Mouse (Mus musculus): ENCODE data around the gene Asb14. TPM values are rescaled to one million over a fixed set of nuclear protein-coding genes. Genes with fewer than 3 reads are reported as not detected.
"Not testable (repeated sequence)": the region's sequence is repeated elsewhere in the genome, so short reads cannot be mapped to it uniquely, and the experiment has no call there.

Gene Asb14
- polyA plus RNA-seq, 1 experiment from 2014 or later: 0.11 TPM

DNA sequence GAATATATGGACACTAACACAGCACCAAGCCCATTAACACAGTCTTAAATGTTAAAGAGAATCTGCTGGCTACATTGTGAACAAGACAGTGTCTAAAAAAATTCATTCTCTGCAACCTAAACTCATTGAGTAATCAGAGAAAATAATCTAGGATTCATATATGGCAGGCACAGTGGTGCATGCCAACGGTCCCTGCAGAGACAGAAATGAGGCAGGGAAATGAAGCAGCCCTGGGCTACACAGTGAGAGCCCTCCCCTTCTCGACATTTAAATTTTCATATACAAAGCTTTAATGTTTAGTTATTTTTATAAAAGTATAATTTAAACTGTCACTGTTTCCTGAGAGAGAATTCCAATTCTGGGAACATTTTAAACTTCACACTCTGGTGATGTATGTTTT, 5.1 kb downstream of the Asb14 start:
- Histone ChIP-seq H3K27me3 (no peaks in the 10 kb centered on the region), H3K4me1 (no peaks in the 10 kb centered on the region), H3K27ac (replicated peaks) (no peak overlapping the region), H3K9ac (no peak overlapping the region), H3K4me3 (replicated peaks) (no peak overlapping the region), H3K36me3 (no peaks in the 10 kb centered on the region), H3K4me2 (replicated peaks) (no peak overlapping the region), H3K9me3 (replicated peaks) (no peaks in the 10 kb centered on the region)
- ATAC-seq (ENCODE audit: insufficient number of reproducible peaks, low FRiP score, low TSS enrichment, low read depth): no peak
- 65% methylated on average over 2 of the region's 2 CpGs for WGBS

DNA sequence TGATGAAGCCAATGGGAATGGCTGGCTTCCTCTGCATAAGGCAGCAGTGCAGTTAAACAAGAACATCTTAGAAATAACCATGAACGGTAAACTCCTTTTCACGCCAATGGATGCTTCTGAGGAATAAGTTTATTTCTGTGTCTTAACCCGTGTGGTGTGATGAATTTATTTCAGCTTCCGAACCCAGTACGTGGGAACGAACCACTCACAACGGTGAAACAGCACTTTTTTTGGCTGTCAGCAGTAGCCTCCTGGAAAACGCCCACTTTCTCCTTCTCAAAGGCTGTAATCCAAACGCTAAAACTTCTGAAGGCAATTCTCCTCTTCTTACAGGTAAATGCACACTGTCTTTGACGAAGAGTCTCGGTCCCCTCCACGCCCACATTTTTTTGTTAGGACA, 6.5 kb downstream of the Asb14 start:
- Histone ChIP-seq H3K4me2 (replicated peaks) (no peak overlapping the region), H3K27me3 (no peaks in the 10 kb centered on the region), H3K9me3 (replicated peaks) (no peaks in the 10 kb centered on the region), H3K9ac (no peak overlapping the region), H3K4me3 (replicated peaks) (no peak overlapping the region), H3K27ac (replicated peaks) (no peak overlapping the region), H3K4me1 (no peaks in the 10 kb centered on the region), H3K36me3 (no peaks in the 10 kb centered on the region)
- ATAC-seq (ENCODE audit: insufficient number of reproducible peaks, low FRiP score, low TSS enrichment, low read depth): no peak
- 81% methylated on average over 12 of the region's 12 CpGs for WGBS

DNA sequence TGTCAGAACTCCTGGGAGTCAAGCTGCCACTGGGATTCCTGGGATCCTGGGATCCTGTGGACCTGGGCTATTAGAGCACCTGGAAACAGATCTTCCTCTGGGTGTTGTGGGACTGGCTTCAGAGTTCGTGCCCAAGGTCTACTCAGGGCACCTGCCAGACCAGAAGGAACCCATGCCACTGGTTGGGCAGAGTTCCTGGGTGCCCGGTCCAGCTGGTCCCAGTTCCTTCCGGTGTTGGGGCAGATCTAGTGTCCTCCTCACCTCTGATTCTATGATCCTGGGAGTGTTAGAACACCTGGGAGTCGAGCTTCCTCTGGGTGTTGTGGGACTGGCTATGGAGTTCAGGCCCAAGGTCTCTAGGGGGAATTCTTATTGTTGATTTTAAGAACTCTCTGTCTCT, 13.0 kb downstream of the Asb14 start:
- no peak for ATAC-seq (ENCODE audit: insufficient number of reproducible peaks, low FRiP score, low TSS enrichment, low read depth)
- 78% methylated on average over 4 of the region's 4 CpGs for WGBS
- Histone ChIP-seq H3K9me3 (replicated peaks) (no peaks in the 10 kb centered on the region), H3K9ac (no peak overlapping the region), H3K4me1 (no peaks in the 10 kb centered on the region; the same call in 1 of the 2 replicates), H3K4me3 (replicated peaks) (no peak overlapping the region), H3K27me3 (no peaks in the 10 kb centered on the region), H3K36me3 (no peaks in the 10 kb centered on the region), H3K27ac (replicated peaks) (no peak overlapping the region), H3K4me2 (replicated peaks) (no peak overlapping the region)

DNA sequence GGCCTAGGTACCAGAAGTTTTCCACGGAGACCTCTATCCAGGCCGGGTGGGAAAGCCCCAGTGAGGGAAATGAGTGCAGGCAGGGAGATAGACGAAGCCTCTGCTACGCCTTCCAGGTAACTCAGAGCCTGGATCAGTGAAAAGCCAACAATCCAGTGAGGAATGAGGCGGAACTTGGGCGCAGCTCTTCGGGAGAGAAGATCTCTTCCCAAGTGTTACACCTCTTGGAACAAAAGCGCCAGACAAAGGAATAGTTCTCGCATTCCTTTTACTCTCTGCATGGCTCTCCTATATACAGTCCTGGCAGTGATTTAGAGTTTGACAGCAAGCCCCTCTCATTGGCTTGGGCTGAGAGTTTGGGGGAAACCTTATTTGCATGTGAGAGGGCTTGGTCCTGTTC, 16.1 kb downstream of the Asb14 start:
- H3K9me3 ChIP-seq (replicated peaks): not testable (repeated sequence)
- 49% methylated on average over 9 of the region's 9 CpGs for WGBS

DNA sequence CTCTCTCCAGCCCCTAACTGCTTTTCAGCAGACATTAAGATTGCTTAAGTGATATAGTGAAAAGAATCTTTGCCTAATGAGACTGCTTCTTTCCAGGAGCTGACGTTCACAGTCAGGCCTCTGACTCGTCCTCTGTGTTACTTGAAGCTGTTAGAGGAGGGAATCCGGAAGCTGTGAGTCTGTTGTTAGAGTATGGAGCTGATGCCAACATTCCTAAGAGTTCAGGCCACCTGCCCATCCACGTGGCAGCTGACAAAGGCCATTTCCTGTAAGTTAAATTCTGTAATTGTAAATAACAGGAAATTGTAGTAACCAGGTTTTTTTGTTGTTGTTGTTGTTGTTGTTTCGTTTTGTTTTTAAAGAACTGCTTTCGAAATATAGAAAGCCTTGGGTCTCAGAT, 16.8 kb downstream of the Asb14 start:
- no peak for ATAC-seq (ENCODE audit: insufficient number of reproducible peaks, low FRiP score, low TSS enrichment, low read depth)
- 60% methylated on average over 6 of the region's 6 CpGs for WGBS

More for the DNA sequence above, 16.1 kb downstream of the Asb14 start:
- not testable (repeated sequence) for H3K36me3 ChIP-seq; ATAC-seq (ENCODE audit: insufficient number of reproducible peaks, low FRiP score, low TSS enrichment, low read depth); H3K27me3 ChIP-seq; H3K4me3 ChIP-seq (replicated peaks); H3K4me2 ChIP-seq (replicated peaks); H3K4me1 ChIP-seq; H3K9ac ChIP-seq; H3K27ac ChIP-seq (replicated peaks)

DNA sequence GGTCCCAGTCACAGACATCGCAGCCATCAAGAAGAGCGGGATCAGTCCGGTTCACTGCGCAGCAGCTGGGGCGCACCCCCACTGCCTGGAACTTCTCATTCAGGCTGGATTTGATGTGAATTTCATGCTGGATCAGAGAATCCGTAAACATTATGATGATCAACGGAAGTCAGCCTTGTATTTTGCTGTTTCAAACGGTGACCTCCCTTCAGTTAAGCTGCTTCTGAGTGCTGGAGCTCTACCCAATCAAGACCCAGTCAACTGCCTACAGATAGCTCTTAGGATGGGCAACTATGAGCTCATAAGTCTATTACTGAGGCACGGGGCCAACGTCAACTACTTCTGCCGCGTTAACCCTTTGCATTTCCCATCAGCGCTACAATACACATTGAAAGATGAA, 17.5 kb downstream of the Asb14 start:
- Histone ChIP-seq H3K9ac (no peak overlapping the region), H3K4me1 (no peaks in the 10 kb centered on the region; the same call in 1 of the 2 replicates), H3K36me3 (no peaks in the 10 kb centered on the region), H3K4me3 (replicated peaks) (no peak overlapping the region), H3K9me3 (replicated peaks) (no peaks in the 10 kb centered on the region), H3K27ac (replicated peaks) (no peak overlapping the region), H3K27me3 (no peaks in the 10 kb centered on the region), H3K4me2 (replicated peaks) (no peak overlapping the region)
- WGBS: 79% methylated on average over 13 of the region's 13 CpGs
- ATAC-seq (ENCODE audit: insufficient number of reproducible peaks, low FRiP score, low TSS enrichment, low read depth): no peak

More for the DNA sequence above, 16.8 kb downstream of the Asb14 start:
- no peak overlapping the region for H3K4me2 ChIP-seq (replicated peaks)
- no peaks in the 10 kb centered on the region for H3K9me3 ChIP-seq (replicated peaks)
- H3K36me3 ChIP-seq: no peaks in the 10 kb centered on the region
- H3K27me3 ChIP-seq: no peaks in the 10 kb centered on the region
- no peak overlapping the region for H3K27ac ChIP-seq (replicated peaks)
- H3K9ac ChIP-seq: no peak overlapping the region
- H3K4me1 ChIP-seq: no peaks in the 10 kb centered on the region; the same call in 1 of the 2 replicates
- H3K4me3 ChIP-seq (replicated peaks): no peak overlapping the region

DNA sequence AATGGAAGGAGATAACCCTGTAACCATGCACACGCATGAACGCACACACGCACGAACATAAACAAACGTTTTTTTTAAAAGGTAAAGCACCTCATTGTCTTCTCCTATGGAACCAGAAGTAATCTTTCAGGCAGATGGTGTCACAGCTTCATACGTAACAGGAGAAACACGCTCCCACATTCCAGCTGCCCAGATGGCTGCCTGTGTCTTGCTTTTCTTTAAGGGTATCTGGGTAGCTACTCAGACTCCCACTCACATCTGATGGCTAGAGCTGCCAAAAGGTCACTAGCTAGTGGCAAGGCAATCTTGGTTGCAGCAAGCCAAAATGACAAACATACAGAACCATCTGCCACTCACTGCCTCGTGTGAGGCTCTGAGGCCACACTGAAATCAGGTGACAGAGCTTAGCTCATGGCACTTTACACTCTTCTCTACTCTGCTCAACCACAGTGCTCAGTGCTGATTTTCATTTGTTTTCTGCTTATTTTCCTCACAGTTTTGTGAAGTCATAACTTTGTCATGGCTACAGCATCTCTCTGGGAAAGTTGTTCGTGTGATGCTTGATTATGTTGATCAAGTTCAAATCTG, 19.4 kb downstream of the Asb14 start:
- WGBS: 75% methylated on average over 9 of the region's 9 CpGs
- no peaks in the 10 kb centered on the region for H3K27me3 ChIP-seq
- ATAC-seq (ENCODE audit: insufficient number of reproducible peaks, low FRiP score, low TSS enrichment, low read depth): no peak
- H3K9ac ChIP-seq: no peak overlapping the region
- H3K4me1 ChIP-seq: no peaks in the 10 kb centered on the region
- H3K4me2 ChIP-seq (replicated peaks): no peak overlapping the region
- H3K36me3 ChIP-seq: peaks cover 3% of the 10 kb centered on the region; the same call in 1 of the 2 replicates
- no peak overlapping the region for H3K27ac ChIP-seq (replicated peaks)
- H3K9me3 ChIP-seq (replicated peaks): no peaks in the 10 kb centered on the region
- no peak overlapping the region for H3K4me3 ChIP-seq (replicated peaks)

DNA sequence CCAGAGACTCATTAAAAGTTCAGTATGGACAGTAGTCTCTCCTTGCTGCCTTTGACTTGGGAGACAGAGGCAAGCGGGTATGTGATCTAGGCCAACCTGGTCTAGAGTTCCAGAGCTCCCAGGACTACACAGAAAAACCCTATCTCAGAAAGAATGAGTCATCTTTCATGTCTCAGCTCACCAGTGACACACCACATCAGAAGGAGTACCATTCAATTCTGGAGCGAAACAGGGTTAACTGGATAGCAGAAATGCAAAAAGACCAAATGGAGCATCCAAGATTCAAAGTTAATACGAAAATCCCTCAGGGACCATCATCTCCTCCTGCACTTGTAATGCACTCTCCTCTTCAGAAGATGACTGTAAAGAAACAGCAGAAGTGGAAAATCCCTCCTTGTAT, 25.0 kb downstream of the Asb14 start:
- no peak for ATAC-seq (ENCODE audit: insufficient number of reproducible peaks, low FRiP score, low TSS enrichment, low read depth)
- no peaks in the 10 kb centered on the region for H3K27me3 ChIP-seq
- 92% methylated on average over 3 of the region's 3 CpGs for WGBS
- H3K4me2 ChIP-seq (replicated peaks): no peak overlapping the region
- H3K9me3 ChIP-seq (replicated peaks): no peaks in the 10 kb centered on the region
- no peaks in the 10 kb centered on the region for H3K4me1 ChIP-seq
- H3K4me3 ChIP-seq (replicated peaks): no peak overlapping the region
- peaks cover 35% of the 10 kb centered on the region for H3K36me3 ChIP-seq
- no peak overlapping the region for H3K9ac ChIP-seq
- no peak overlapping the region for H3K27ac ChIP-seq (replicated peaks)

DNA sequence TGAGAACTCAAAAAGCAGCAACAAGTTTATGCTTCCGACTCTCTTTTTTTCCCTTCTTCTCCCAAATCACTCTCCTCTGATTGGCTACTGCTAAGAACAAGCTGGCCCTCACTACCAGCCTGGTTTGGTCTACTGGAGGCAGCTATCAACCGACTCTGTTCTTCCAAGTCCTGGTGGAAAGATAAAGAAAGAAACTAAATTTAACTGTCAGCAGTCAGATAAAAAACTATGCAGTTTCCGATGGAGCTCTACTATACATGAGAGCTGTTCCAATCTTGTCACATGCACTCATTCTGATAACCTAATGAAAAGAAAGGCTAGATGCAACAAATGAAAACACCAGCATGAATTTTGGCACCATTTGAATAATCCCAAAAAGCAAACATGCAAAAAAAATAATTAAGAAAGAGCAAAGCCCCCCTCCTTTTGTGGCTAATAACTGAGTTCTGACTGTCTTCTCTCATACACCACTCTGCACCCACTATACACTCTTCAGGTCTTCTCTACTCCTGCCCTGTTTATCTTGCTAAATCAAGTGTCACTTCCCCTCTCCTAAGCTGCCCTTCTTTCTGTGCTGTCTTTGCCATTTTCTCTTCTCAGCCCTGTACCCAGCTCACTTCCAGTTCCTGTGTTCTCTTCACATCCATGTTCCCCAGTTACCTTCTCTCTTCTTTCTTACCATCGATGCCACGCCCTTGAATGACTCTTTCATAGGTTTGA, 29.5 kb downstream of the Asb14 start:
- 92% methylated on average over 5 of the region's 5 CpGs for WGBS

DNA sequence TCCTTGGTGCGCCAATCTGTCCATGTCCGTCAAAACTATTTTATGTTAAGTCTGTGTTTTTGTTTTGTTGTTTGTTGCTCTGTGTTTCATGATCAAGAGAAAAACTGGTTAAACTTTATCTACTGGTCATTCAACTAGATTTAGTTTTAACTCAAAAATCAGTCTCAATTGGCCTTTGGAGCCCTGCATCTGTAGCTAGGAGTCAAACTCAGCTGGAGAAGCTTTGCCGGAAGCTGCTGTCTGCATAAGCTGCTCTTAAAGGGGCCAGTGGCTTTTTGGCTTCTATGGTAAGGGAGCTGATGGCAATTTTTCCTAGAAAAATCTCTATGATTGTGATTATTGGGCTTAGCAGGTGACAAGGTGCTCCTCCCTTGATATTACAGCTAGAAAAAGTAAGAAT, 40.5 kb downstream of the Asb14 start:
- WGBS: 79% methylated on average over 3 of the region's 3 CpGs
- Histone ChIP-seq H3K9ac (no peak overlapping the region), H3K27me3 (no peaks in the 10 kb centered on the region), H3K4me1 (no peaks in the 10 kb centered on the region), H3K4me2 (replicated peaks) (no peak overlapping the region), H3K27ac (replicated peaks) (no peak overlapping the region), H3K36me3 (peaks cover 32% of the 10 kb centered on the region), H3K4me3 (replicated peaks) (no peak overlapping the region), H3K9me3 (replicated peaks) (no peaks in the 10 kb centered on the region)
- ATAC-seq (ENCODE audit: insufficient number of reproducible peaks, low FRiP score, low TSS enrichment, low read depth): no peak

More for the DNA sequence above, 29.5 kb downstream of the Asb14 start:
- H3K9me3 ChIP-seq (replicated peaks): no peaks in the 10 kb centered on the region
- no peak overlapping the region for H3K27ac ChIP-seq (replicated peaks)
- H3K27me3 ChIP-seq: no peaks in the 10 kb centered on the region
- no peak overlapping the region for H3K4me3 ChIP-seq (replicated peaks)
- H3K9ac ChIP-seq: no peak overlapping the region
- H3K4me2 ChIP-seq (replicated peaks): no peak overlapping the region
- ATAC-seq (ENCODE audit: insufficient number of reproducible peaks, low FRiP score, low TSS enrichment, low read depth): no peak
- no peaks in the 10 kb centered on the region for H3K4me1 ChIP-seq
- H3K36me3 ChIP-seq: peaks cover 57% of the 10 kb centered on the region

DNA sequence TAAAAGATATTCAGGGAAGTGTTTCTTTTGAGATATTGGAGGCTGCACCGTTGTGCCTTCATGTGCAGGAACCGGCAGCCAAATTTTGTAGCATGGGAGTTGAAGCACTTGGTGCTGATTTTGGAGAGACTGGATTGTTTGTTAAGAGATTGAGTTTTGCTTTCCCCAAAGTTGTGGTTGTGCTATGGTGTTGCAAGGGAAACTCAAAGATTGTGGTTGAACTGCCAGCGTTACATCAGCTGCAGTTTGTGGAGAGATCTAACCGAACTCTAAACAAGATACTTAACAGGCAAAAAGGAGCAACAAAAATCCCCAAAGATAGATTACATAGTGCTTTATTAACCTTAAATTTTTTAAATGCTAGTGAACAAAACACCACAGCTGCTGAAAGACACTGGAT, 41.2 kb downstream of the Asb14 start:
- 93% methylated on average over 4 of the region's 4 CpGs for WGBS

DNA sequence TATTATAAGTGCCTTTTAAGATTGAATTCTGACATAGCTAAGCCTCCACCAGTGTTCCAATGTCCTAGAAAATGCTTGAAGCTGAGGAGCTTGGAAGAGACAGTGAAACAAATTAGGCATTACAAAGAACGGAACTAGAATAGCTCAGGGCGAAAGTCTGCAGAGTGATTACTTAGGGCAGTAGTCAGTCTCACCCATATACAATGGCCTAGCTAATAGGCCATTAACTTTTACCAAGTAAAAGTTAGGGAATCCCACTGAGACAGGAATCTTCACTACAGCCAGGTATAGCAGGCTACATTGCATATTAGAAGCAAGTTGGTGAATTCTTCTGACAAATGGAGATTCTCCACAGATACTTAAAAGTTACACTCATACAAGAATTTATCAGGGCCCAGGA, 61.8 kb downstream of the Asb14 start:
- 86% methylated on average over 2 of the region's 2 CpGs for WGBS
- not testable (repeated sequence) for H3K9me3 ChIP-seq (replicated peaks); ATAC-seq (ENCODE audit: insufficient number of reproducible peaks, low FRiP score, low TSS enrichment, low read depth); H3K27me3 ChIP-seq; H3K4me2 ChIP-seq (replicated peaks); H3K4me1 ChIP-seq; H3K9ac ChIP-seq; H3K4me3 ChIP-seq (replicated peaks); H3K27ac ChIP-seq (replicated peaks)
- H3K36me3 ChIP-seq: peaks cover 26% of the 10 kb centered on the region

More for the DNA sequence above, 41.2 kb downstream of the Asb14 start:
- no peaks in the 10 kb centered on the region for H3K4me1 ChIP-seq
- peaks cover 35% of the 10 kb centered on the region for H3K36me3 ChIP-seq
- no peak overlapping the region for H3K27ac ChIP-seq (replicated peaks)
- no peak overlapping the region for H3K4me3 ChIP-seq (replicated peaks)
- no peak for ATAC-seq (ENCODE audit: insufficient number of reproducible peaks, low FRiP score, low TSS enrichment, low read depth)
- H3K4me2 ChIP-seq (replicated peaks): no peak overlapping the region
- H3K27me3 ChIP-seq: no peaks in the 10 kb centered on the region
- H3K9me3 ChIP-seq (replicated peaks): no peaks in the 10 kb centered on the region
- H3K9ac ChIP-seq: no peak overlapping the region
